Mouse (Mus musculus): ENCODE results near the gene Dolpp1. TPM values are rescaled to one million over a fixed set of nuclear protein-coding genes. Genes with fewer than 3 reads are reported as not detected.

Dolpp1 gene
- polyA plus RNA-seq (2015; fragmentation: Nextera tagmentation; extraction: Ambion mirVana): 39.5 and 41.5 TPM in 2 replicates

DNA sequence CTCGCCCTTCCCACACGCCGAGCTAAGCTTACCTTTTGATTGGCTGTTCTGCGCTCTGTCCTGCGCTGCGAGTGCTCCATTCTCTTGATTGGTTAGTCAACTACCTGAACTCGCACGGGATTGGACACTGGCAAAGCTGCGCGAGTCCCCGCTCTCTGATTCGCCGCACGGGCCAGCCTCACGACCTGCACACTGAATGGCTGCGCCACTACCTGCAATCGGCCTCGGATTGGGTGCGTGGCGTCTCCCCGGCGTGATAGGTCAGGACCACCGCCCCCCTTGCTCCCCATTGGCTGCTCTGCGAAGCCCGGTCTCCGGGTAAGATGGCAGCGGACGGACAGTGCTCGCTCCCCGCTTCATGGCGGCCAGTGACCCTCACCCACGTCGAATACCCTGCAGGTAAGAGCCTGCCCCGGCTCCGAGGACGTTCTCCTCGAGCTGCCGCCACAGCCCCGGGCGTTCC, at the start of gene Dolpp1:
TSS of gene Dolpp1 (plus strand) at position 141 of the 463 bp plus-strand sequence.
- H3K4me2 ChIP-seq (replicated peaks; ENCODE audit: low read depth): peak within 1 kb of the TSS; percentile 79
- H3K27me3 ChIP-seq (replicated peaks; ENCODE audit: control insufficient read depth, insufficient read depth, low read length): no peaks in the 10 kb centered on the region
- TF ChIP-seq CTCF (IDR thresholded peaks at IDR 0.05; ENCODE audit: low read depth): no peak
- peak within 1 kb of the TSS; percentile 90 for H3K27ac ChIP-seq (ENCODE audit: low read depth, low read length)
- peak; percentile 95 for ATAC-seq
- WGBS: under 1% methylated on average over 40 of the region's 40 CpGs
- H3K4me3 ChIP-seq (ENCODE audit: low read depth, low read length): peak within 1 kb of the TSS; percentile 67
- H3K9me3 ChIP-seq (ENCODE audit: control insufficient read depth): no peaks in the 10 kb centered on the region
- peaks cover 17% of the 10 kb centered on the region for H3K36me3 ChIP-seq (ENCODE audit: control insufficient read depth, insufficient read depth)
- H3K9ac ChIP-seq (ENCODE audit: low read depth, low read length): peak within 1 kb of the TSS; percentile 65
- H3K4me1 ChIP-seq (replicated peaks; ENCODE audit: control insufficient read depth, insufficient read depth, low read length): 0 out of 2 replicates have a peak, but pooled peaks cover 8% of the 10 kb centered on the region

- H3K36me3 ChIP-seq (ENCODE audit: control insufficient read depth, insufficient read depth): peaks cover 94% of the 10 kb centered on the region
- no peak overlapping the region for H3K27ac ChIP-seq (ENCODE audit: low read depth, low read length)
- no peaks in the 10 kb centered on the region for H3K9me3 ChIP-seq (ENCODE audit: control insufficient read depth)
- no peak overlapping the region for H3K9ac ChIP-seq (ENCODE audit: low read depth, low read length)
- 94% methylated on average over 7 of the region's 7 CpGs for WGBS
- no peak overlapping the region for H3K4me3 ChIP-seq (ENCODE audit: low read depth, low read length)
- TF ChIP-seq CTCF (IDR thresholded peaks at IDR 0.05; ENCODE audit: low read depth): no peak
- no peak for ATAC-seq
- H3K4me1 ChIP-seq (replicated peaks; ENCODE audit: control insufficient read depth, insufficient read depth, low read length): no peaks in the 10 kb centered on the region
- H3K4me2 ChIP-seq (replicated peaks; ENCODE audit: low read depth): no peak overlapping the region
- H3K27me3 ChIP-seq (replicated peaks; ENCODE audit: control insufficient read depth, insufficient read depth, low read length): no peaks in the 10 kb centered on the region
These were observed 49.5 kb upstream of the Dolpp1 start for GRCm38 (mm10) chr2:30342544-30342943.

DNA sequence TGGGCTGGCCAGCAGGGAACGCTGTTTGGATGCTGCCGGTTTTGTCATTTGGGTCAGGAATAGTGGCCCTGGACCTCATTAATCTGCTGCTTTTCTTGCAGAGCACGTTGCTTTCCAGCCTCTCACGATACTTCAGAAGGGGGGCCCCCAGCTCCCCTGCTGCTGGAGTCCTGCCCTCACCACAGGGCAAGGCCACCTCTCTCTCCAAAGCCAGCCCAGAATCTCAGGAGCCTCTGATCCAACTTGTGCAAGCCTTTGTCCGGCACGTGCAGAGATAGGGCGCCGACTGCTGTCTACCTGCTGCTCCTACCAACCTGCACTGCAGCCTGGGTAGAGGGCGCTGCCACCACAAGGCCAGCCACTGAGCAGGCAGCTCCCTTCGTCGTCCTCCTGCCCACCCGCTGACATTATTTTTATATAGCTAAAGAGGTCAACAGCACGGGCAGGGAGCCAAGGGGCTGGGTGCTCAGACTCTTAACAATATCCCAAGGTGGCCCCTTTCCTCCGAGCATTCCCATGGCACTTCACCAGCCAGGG, 48.4 kb upstream of the Dolpp1 start:
- WGBS: 64% methylated on average over 14 of the region's 14 CpGs
- Histone ChIP-seq H3K9me3 (ENCODE audit: control insufficient read depth) (no peaks in the 10 kb centered on the region), H3K27me3 (replicated peaks; ENCODE audit: control insufficient read depth, insufficient read depth, low read length) (no peaks in the 10 kb centered on the region), H3K27ac (ENCODE audit: low read depth, low read length) (no peak overlapping the region), H3K36me3 (ENCODE audit: control insufficient read depth, insufficient read depth) (peaks cover 96% of the 10 kb centered on the region), H3K4me1 (replicated peaks; ENCODE audit: control insufficient read depth, insufficient read depth, low read length) (no peaks in the 10 kb centered on the region), H3K4me3 (ENCODE audit: low read depth, low read length) (no peak overlapping the region), H3K9ac (ENCODE audit: low read depth, low read length) (no peak overlapping the region), H3K4me2 (replicated peaks; ENCODE audit: low read depth) (no peak overlapping the region)
- peak; percentile 32; the same call in 1 of the 2 replicates for TF ChIP-seq CTCF (IDR thresholded peaks at IDR 0.05; ENCODE audit: low read depth)
- no peak for ATAC-seq

GRCm38 (mm10) chr2:30345971-30346676, 45.9 kb upstream of the Dolpp1 start:
- H3K4me2 ChIP-seq (replicated peaks; ENCODE audit: low read depth): no peak overlapping the region
- no peak overlapping the region for H3K4me3 ChIP-seq (ENCODE audit: low read depth, low read length)
- H3K36me3 ChIP-seq (ENCODE audit: control insufficient read depth, insufficient read depth): peaks cover 96% of the 10 kb centered on the region
- no peaks in the 10 kb centered on the region for H3K4me1 ChIP-seq (replicated peaks; ENCODE audit: control insufficient read depth, insufficient read depth, low read length)
- H3K27me3 ChIP-seq (replicated peaks; ENCODE audit: control insufficient read depth, insufficient read depth, low read length): no peaks in the 10 kb centered on the region
- TF ChIP-seq CTCF (IDR thresholded peaks at IDR 0.05; ENCODE audit: low read depth): no peak
- ATAC-seq: no peak
- no peak overlapping the region for H3K9ac ChIP-seq (ENCODE audit: low read depth, low read length)
- no peak overlapping the region for H3K27ac ChIP-seq (ENCODE audit: low read depth, low read length)
- 83% methylated on average over 7 of the region's 7 CpGs for WGBS
- no peaks in the 10 kb centered on the region for H3K9me3 ChIP-seq (ENCODE audit: control insufficient read depth)

GRCm38 (mm10) chr2:30349196-30349595, 42.9 kb upstream of the Dolpp1 start:
- WGBS: 91% methylated on average over 6 of the region's 6 CpGs

GRCm38 (mm10) chr2:30351149-30351548, 40.9 kb upstream of the Dolpp1 start:
- H3K27me3 ChIP-seq (replicated peaks; ENCODE audit: control insufficient read depth, insufficient read depth, low read length): no peaks in the 10 kb centered on the region
- peaks cover 73% of the 10 kb centered on the region for H3K36me3 ChIP-seq (ENCODE audit: control insufficient read depth, insufficient read depth)
- no peak for ATAC-seq
- H3K4me2 ChIP-seq (replicated peaks; ENCODE audit: low read depth): no peak overlapping the region
- 66% methylated on average over 2 of the region's 2 CpGs for WGBS
- no peak overlapping the region for H3K27ac ChIP-seq (ENCODE audit: low read depth, low read length)
- no peaks in the 10 kb centered on the region for H3K4me1 ChIP-seq (replicated peaks; ENCODE audit: control insufficient read depth, insufficient read depth, low read length)
- no peak overlapping the region for H3K4me3 ChIP-seq (ENCODE audit: low read depth, low read length)
- H3K9me3 ChIP-seq (ENCODE audit: control insufficient read depth): no peaks in the 10 kb centered on the region
- TF ChIP-seq CTCF (IDR thresholded peaks at IDR 0.05; ENCODE audit: low read depth): peak; percentile 57
- no peak overlapping the region for H3K9ac ChIP-seq (ENCODE audit: low read depth, low read length)

More at GRCm38 (mm10) chr2:30349196-30349595, 42.9 kb upstream of the Dolpp1 start:
- H3K27ac ChIP-seq (ENCODE audit: low read depth, low read length): no peak overlapping the region
- peaks cover 86% of the 10 kb centered on the region for H3K36me3 ChIP-seq (ENCODE audit: control insufficient read depth, insufficient read depth)
- H3K9me3 ChIP-seq (ENCODE audit: control insufficient read depth): no peaks in the 10 kb centered on the region
- H3K4me3 ChIP-seq (ENCODE audit: low read depth, low read length): no peak overlapping the region
- TF ChIP-seq CTCF (IDR thresholded peaks at IDR 0.05; ENCODE audit: low read depth): no peak
- ATAC-seq: no peak
- no peak overlapping the region for H3K4me2 ChIP-seq (replicated peaks; ENCODE audit: low read depth)
- H3K9ac ChIP-seq (ENCODE audit: low read depth, low read length): no peak overlapping the region
- H3K4me1 ChIP-seq (replicated peaks; ENCODE audit: control insufficient read depth, insufficient read depth, low read length): no peaks in the 10 kb centered on the region
- H3K27me3 ChIP-seq (replicated peaks; ENCODE audit: control insufficient read depth, insufficient read depth, low read length): no peaks in the 10 kb centered on the region
